In genomic region chr1:59669962-59670630, GRCm38 (mm10) we compare ENCODE assay signal across 8 mouse cellular contexts. TPM values are rescaled to one million over a fixed set of nuclear protein-coding genes. Genes with fewer than 3 reads are reported as not detected.
A peak's percentile ranks its signal among the peaks of the same experiment; 100 is the strongest.
DNase-seq lines count a peak whose midpoint lies in the region; ATAC-seq and TF ChIP-seq lines count a peak whose summit lies in the region.

No protein-coding gene starts in this region.

- H3K4me3 ChIP-seq in heart, adult 2 months, result peak overlapping the region; percentile 84
- peak overlapping the region; percentile 98 for H3K4me3 ChIP-seq in liver, embryonic 16.5 days (ENCODE audit: low read depth, low read length)
- peak overlapping the region; percentile 99 for H3K4me3 ChIP-seq in neural tube, embryonic 12.5 days

- H3K9me3 ChIP-seq in liver, embryonic 16.5 days (replicated peaks; ENCODE audit: control insufficient read depth, low read length), result no peaks in the 10 kb centered on the region
- H3K9me3 ChIP-seq in neural tube, embryonic 12.5 days, result no peaks in the 10 kb centered on the region

- no peaks in the 10 kb centered on the region for H3K27me3 ChIP-seq in heart, adult 2 months (ENCODE audit: control insufficient read depth, insufficient read depth, low read length)
- no peaks in the 10 kb centered on the region for H3K27me3 ChIP-seq in liver, embryonic 16.5 days (ENCODE audit: control insufficient read depth, insufficient read depth, low read depth, low read length)
- H3K27me3 ChIP-seq in neural tube, embryonic 12.5 days (replicated peaks), result no peaks in the 10 kb centered on the region

- no peak for TF ChIP-seq CTCF in heart, adult 2 months (IDR thresholded peaks at IDR 0.05)

- peak overlapping the region; percentile 70 for H3K4me2 ChIP-seq in liver, embryonic 16.5 days (ENCODE audit: low read depth, low read length)
- H3K4me2 ChIP-seq in neural tube, embryonic 12.5 days (replicated peaks), result peak overlapping the region; percentile 85

- peak overlapping the region; percentile 95 for H3K27ac ChIP-seq in heart, adult 2 months
- H3K27ac ChIP-seq in liver, embryonic 16.5 days (ENCODE audit: low read length), result peak overlapping the region; percentile 89
- H3K27ac ChIP-seq in neural tube, embryonic 12.5 days, result peak overlapping the region; percentile 87

- peak; percentile 72 for ATAC-seq in liver, embryonic 16.5 days (ENCODE audit: low read depth)
- peak; percentile 8; the same call in 1 of the 2 replicates for ATAC-seq in neural tube, embryonic 12.5 days (ENCODE audit: low FRiP score, low read depth)

- TF ChIP-seq POLR2A in heart, adult 2 months (IDR thresholded peaks at IDR 0.05; ENCODE audit: insufficient read depth, low read depth, low read length), result no peak

- H3K4me1 ChIP-seq in heart, adult 2 months (ENCODE audit: control insufficient read depth, insufficient read depth, low read length), result peaks cover 2% of the 10 kb centered on the region
- peaks cover 9% of the 10 kb centered on the region for H3K4me1 ChIP-seq in liver, embryonic 16.5 days (ENCODE audit: control insufficient read depth, low read depth, low read length)
- H3K4me1 ChIP-seq in neural tube, embryonic 12.5 days, result peaks cover 13% of the 10 kb centered on the region

- DNase-seq in CD4-positive helper T cell, adult 2 months (ENCODE audit: low read depth, low spot score), result peak; percentile 72
- DNase-seq in T-cell, adult 2 months (ENCODE audit: low spot score), result peak; percentile 54
- DNase-seq in embryo, embryonic 10 days (ENCODE audit: low spot score), result peak; percentile 33
- DNase-seq in heart, adult 2 months, result peak; percentile 49 to 54
- peak; percentile 32 to 44 for DNase-seq in kidney, adult 8-10 months
- DNase-seq in thymus, postnatal 14 days, result peak; percentile 48

- intact Hi-C loops in heart, adult 2 months (cut with DNase I), result no loop called here

- H3K36me3 ChIP-seq in heart, adult 2 months (ENCODE audit: control insufficient read depth, insufficient read depth, low read length), result peaks cover 16% of the 10 kb centered on the region
- peaks cover 3% of the 10 kb centered on the region; the same call in 1 of the 2 replicates for H3K36me3 ChIP-seq in liver, embryonic 16.5 days (ENCODE audit: control insufficient read depth, insufficient read depth)
- H3K36me3 ChIP-seq in neural tube, embryonic 12.5 days, result peaks cover 3% of the 10 kb centered on the region; the same call in 1 of the 2 replicates

- peak overlapping the region; percentile 90 for H3K9ac ChIP-seq in heart, adult 2 months (ENCODE audit: low read depth, low read length)
- peak overlapping the region; percentile 99 for H3K9ac ChIP-seq in liver, embryonic 16.5 days (ENCODE audit: low read depth, low read length)
- peak overlapping the region; percentile 99 for H3K9ac ChIP-seq in neural tube, embryonic 12.5 days

- WGBS in heart, adult 2 months, result under 1% methylated on average over 50 of the region's 54 CpGs
- WGBS in liver, embryonic 16.5 days (ENCODE audit: insufficient replicate concordance), result under 1% methylated on average over 50 of the region's 54 CpGs
- under 1% methylated on average over 53 of the region's 54 CpGs for WGBS in neural tube, embryonic 12.5 days

- TF ChIP-seq EP300 in heart, adult 2 months (IDR thresholded peaks at IDR 0.05; ENCODE audit: insufficient read depth, low read depth, low read length), result no peak

- peaks cover 3% of the 10 kb centered on the region for H3K79me2 ChIP-seq in heart, adult 2 months (replicated peaks; ENCODE audit: control insufficient read depth, insufficient read depth, low read length)

RNA-seq across cellular contexts. Expression of gene Sumo1, which starts 0.5 kb away (rescaled TPM):
- total RNA-seq in heart, adult 2 months (2021), result 10 to 100 TPM; 57.2 to 61.4 TPM
- 19.5 and 34.4 TPM in 2 replicates for polyA plus RNA-seq in heart, adult 2 months (2012; rRNA removed)
- 90.3 and 117 TPM in 2 replicates for polyA plus RNA-seq in liver, embryonic 16.5 days (2015; fragmentation: Nextera tagmentation; extraction: Ambion mirVana)
- polyA plus RNA-seq in neural tube, embryonic 12.5 days (2016; fragmentation: Nextera tagmentation; extraction: Ambion mirVana), result 444 and 445 TPM in 2 replicates

RNA-seq across cellular contexts. Expression of gene Nop58, which starts 14.7 kb away (rescaled TPM):
- 10 to 100 TPM; 32.7 to 33.0 TPM for total RNA-seq in heart, adult 2 months (2021)
- polyA plus RNA-seq in heart, adult 2 months (2012; rRNA removed), result 7.2 and 8.6 TPM in 2 replicates
- polyA plus RNA-seq in liver, embryonic 16.5 days (2015; fragmentation: Nextera tagmentation; extraction: Ambion mirVana), result 87.7 and 97.4 TPM in 2 replicates
- polyA plus RNA-seq in neural tube, embryonic 12.5 days (2016; fragmentation: Nextera tagmentation; extraction: Ambion mirVana), result 206 and 211 TPM in 2 replicates

Comparison
In these comparisons a context has a peak if more than half of its experiments do, and no peak if none do; other contexts are left out.
1. Peak in every context shown above with its lines: DNase-seq, ATAC-seq, H3K4me3 ChIP-seq and H3K27ac ChIP-seq.